Mouse (Mus musculus) left cerebral cortex, postnatal 36 days (tissue): Measurements from ENCODE around the gene Susd3. TPM values are rescaled to one million over a fixed set of nuclear protein-coding genes. Genes with fewer than 3 reads are reported as not detected.

ENCODE experiments used
- DNase-seq, 2 experiments: peaks; one replicate each; pipeline ENCODE4 v3.0.0; 2021 to 2022; ENCODE audit warnings: low spot score in 2 of 2, mixed read lengths in 1 of 2
- intact Hi-C: fragments of 180-260 bp; cut with DNase I; formaldehyde crosslinking; loops from one replicate; pipeline ENCODE4 v1.15.1; 2025
- total RNA-seq, 2 experiments: library from RNA; stranded (reverse); gene quantifications; 2 replicates each; pipeline ENCODE4 v1.2.3; 2021

Susd3 gene
- total RNA-seq, 2 experiments from 2014 or later = 2.4 to 2.7 TPM

GRCm38 (mm10) chr13:49215128-49215503 is 33.4 kb downstream of the Susd3 start:
- DNase-seq = no peak
- intact Hi-C loops = no loop called here

GRCm38 (mm10) chr13:49214454-49214853 is 34.1 kb downstream of the Susd3 start:
- DNase-seq = no peak
- intact Hi-C loops = no loop called here

- intact Hi-C loops = no loop called here
- DNase-seq = no peak
Measured at GRCm38 (mm10) chr13:49213531-49213932, 35.0 kb downstream of the Susd3 start.

- no peak for DNase-seq
- intact Hi-C loops = no loop called here
Measured at GRCm38 (mm10) chr13:49212711-49213500, 35.6 kb downstream of the Susd3 start.

- intact Hi-C loops = no loop called here
- no peak for DNase-seq
Measured at GRCm38 (mm10) chr13:49209306-49209705, 39.2 kb downstream of the Susd3 start.

GRCm38 (mm10) chr13:49206341-49206740 is 42.2 kb downstream of the Susd3 start:
- intact Hi-C loops = no loop called here
- DNase-seq = no peak

GRCm38 (mm10) chr13:49205381-49205998 is 43.0 kb downstream of the Susd3 start:
- intact Hi-C loops = no loop called here
- peak; percentile 77 to 81 for DNase-seq

GRCm38 (mm10) chr13:49202556-49202955 is 46.0 kb downstream of the Susd3 start:
- no peak for DNase-seq
- intact Hi-C loops = no loop called here

GRCm38 (mm10) chr13:49200688-49201087 is 47.8 kb downstream of the Susd3 start:
- DNase-seq = no peak
- intact Hi-C loops = no loop called here

GRCm38 (mm10) chr13:49199891-49200290 is 48.6 kb downstream of the Susd3 start:
- DNase-seq = no peak
- intact Hi-C loops = no loop called here

- no peak for DNase-seq
- intact Hi-C loops = no loop called here
Measured at GRCm38 (mm10) chr13:49198734-49199133, 49.8 kb downstream of the Susd3 start.

GRCm38 (mm10) chr13:49196766-49197165 is 51.7 kb downstream of the Susd3 start:
- no peak for DNase-seq
- intact Hi-C loops = no loop called here

GRCm38 (mm10) chr13:49196211-49196610 is 52.3 kb downstream of the Susd3 start:
- intact Hi-C loops = no loop called here

GRCm38 (mm10) chr13:49195651-49196050 is 52.9 kb downstream of the Susd3 start:
- intact Hi-C loops = no loop called here
- no peak for DNase-seq

More at GRCm38 (mm10) chr13:49196211-49196610, 52.3 kb downstream of the Susd3 start:
- DNase-seq = no peak

GRCm38 (mm10) chr13:49194811-49195210 is 53.7 kb downstream of the Susd3 start:
- intact Hi-C loops = no loop called here

GRCm38 (mm10) chr13:49193650-49194049 is 54.9 kb downstream of the Susd3 start:
- intact Hi-C loops = no loop called here
- DNase-seq = no peak

More at GRCm38 (mm10) chr13:49194811-49195210, 53.7 kb downstream of the Susd3 start:
- DNase-seq = no peak

GRCm38 (mm10) chr13:49192156-49192855 is 56.2 kb downstream of the Susd3 start:
- no peak for DNase-seq
- intact Hi-C loops = no loop called here

GRCm38 (mm10) chr13:49191673-49192035 is 56.9 kb downstream of the Susd3 start:
- DNase-seq = no peak
- intact Hi-C loops = no loop called here

- DNase-seq = no peak
- intact Hi-C loops = no loop called here
Measured at GRCm38 (mm10) chr13:49190876-49191672, 57.4 kb downstream of the Susd3 start.
